8 mouse cellular contexts compared by ENCODE assay signal in genomic region chr6:113099640-113100289, GRCm38 (mm10). TPM values are rescaled to one million over a fixed set of nuclear protein-coding genes. Genes with fewer than 3 reads are reported as not detected.
DNase-seq lines count a peak whose midpoint lies in the region; ATAC-seq lines count a peak whose summit lies in the region.

No protein-coding gene starts in this region.

- peak overlapping the region; percentile 16; the same call in 1 of the 2 replicates for H3K4me2 ChIP-seq in forebrain, embryonic 16.5 days (ENCODE audit: low read length)

- peak overlapping the region; percentile 85 for H3K27ac ChIP-seq in forebrain, embryonic 16.5 days (ENCODE audit: low read length)

- no peaks in the 10 kb centered on the region for H3K9me3 ChIP-seq in forebrain, embryonic 16.5 days (ENCODE audit: control insufficient read depth, low read length)

- no peaks in the 10 kb centered on the region for H3K36me3 ChIP-seq in forebrain, embryonic 16.5 days (ENCODE audit: control insufficient read depth, insufficient read depth)

- WGBS in forebrain, embryonic 16.5 days, result 10% methylated on average over 5 of the region's 5 CpGs

- no peaks in the 10 kb centered on the region for H3K27me3 ChIP-seq in forebrain, embryonic 16.5 days (replicated peaks; ENCODE audit: control insufficient read depth, insufficient read depth, low read length)

- peaks cover 8% of the 10 kb centered on the region for H3K4me1 ChIP-seq in forebrain, embryonic 16.5 days (replicated peaks; ENCODE audit: control insufficient read depth, insufficient read depth, low read length)

- H3K4me3 ChIP-seq in forebrain, embryonic 16.5 days (replicated peaks; ENCODE audit: low read length), result no peak overlapping the region

- peak; percentile 55 for ATAC-seq in CD4-positive, CD25-positive, alpha-beta regulatory T cell, adult 4 months
- peak; percentile 98 for ATAC-seq in forebrain, embryonic 16.5 days

- peak; percentile 28 to 75 for DNase-seq in adrenal gland, postnatal 4 days (ENCODE audit: low spot score in 2 of 2)
- peak; percentile 89 to 90 for DNase-seq in heart, postnatal 36 days
- peak; percentile 93 for DNase-seq in layer of hippocampus, adult 11-12 months (ENCODE audit: low spot score)
- peak; percentile 91 to 94 for DNase-seq in lung, adult 18-20 months
- peak; percentile 45 for DNase-seq in ovary, postnatal 10 days (ENCODE audit: low spot score)
- DNase-seq in spleen, adult 12 weeks (ENCODE audit: low spot score), result no peak

- intact Hi-C loops in heart, postnatal 36 days (cut with DNase I), result loop anchor here (1.0 to 5.0 kb wide), 2 partner anchors 21 to 32 kb away; no protein-coding TSS in a partner anchor

- peak overlapping the region; percentile 22; the same call in 1 of the 2 replicates for H3K9ac ChIP-seq in forebrain, embryonic 16.5 days (replicated peaks; ENCODE audit: low read depth, low read length)

RNA-seq across cellular contexts. Expression of gene Setd5, which starts 22.6 kb away (rescaled TPM):
- polyA plus RNA-seq in CD4-positive, CD25-positive, alpha-beta regulatory T cell, adult 4 months (2017; shearing (Covaris generic)), result 10 to 100 TPM; 31.9 to 37.2 TPM
- 100 to 1,000 TPM; 148 to 151 TPM for total RNA-seq in adrenal gland, postnatal 4 days (2021)
- 52.2 and 55.4 TPM in 2 replicates for polyA plus RNA-seq in forebrain, embryonic 16.5 days (2015; fragmentation: Nextera tagmentation; extraction: Ambion mirVana)
- 10 to 100 TPM; 34.3 to 42.0 TPM for total RNA-seq in heart, postnatal 36 days (2021)

RNA-seq across cellular contexts. Expression of gene Thumpd3, which starts 53.7 kb away (rescaled TPM):
- polyA plus RNA-seq in CD4-positive, CD25-positive, alpha-beta regulatory T cell, adult 4 months (2017; shearing (Covaris generic)), result 100 to 1,000 TPM in 1 of 2 experiments, 10 to 100 TPM in 1; 76.7 to 104 TPM
- total RNA-seq in adrenal gland, postnatal 4 days (2021), result 10 to 100 TPM; 39.6 to 43.4 TPM
- 65.0 and 66.8 TPM in 2 replicates for polyA plus RNA-seq in forebrain, embryonic 16.5 days (2015; fragmentation: Nextera tagmentation; extraction: Ambion mirVana)
- total RNA-seq in heart, postnatal 36 days (2021), result 10 to 100 TPM; 17.1 to 18.8 TPM
